In the genomic region with DNA sequence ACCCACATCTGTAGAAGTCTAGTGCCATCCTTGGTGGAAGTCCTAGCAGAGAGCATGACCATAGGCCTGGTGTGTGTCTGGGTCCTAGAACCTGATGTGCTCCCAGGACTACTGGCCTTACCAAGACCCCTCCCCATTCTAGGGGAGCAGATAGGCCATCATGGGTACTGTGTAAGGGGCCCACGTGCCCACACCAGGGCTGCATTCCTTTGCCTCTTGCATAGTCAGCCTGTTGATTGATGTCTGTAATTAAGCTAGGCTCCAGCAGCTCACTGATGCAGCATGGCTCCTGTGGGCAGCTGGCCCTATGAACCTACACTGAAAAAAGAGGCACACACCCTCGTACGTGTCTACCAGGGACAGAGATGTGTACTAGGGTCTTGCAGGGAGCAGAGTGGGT, we compare ENCODE assay signal across 22 mouse cellular contexts.
DNase-seq lines count a peak whose midpoint lies in the region; ATAC-seq and TF ChIP-seq lines count a peak whose summit lies in the region.
"Had no signal": no experiment of that assay in that cellular context is flagged by ENCODE, and none has a peak within 500 bp of the region (broad histone marks: within the 10 kb centered on the region; RNA-seq: fewer than 3 reads in every experiment).

No protein-coding gene starts in this region.

- no peak overlapping the region for H3K9ac ChIP-seq in intestine, embryonic 16.5 days (ENCODE audit: low read depth, low read length)
- H3K9ac ChIP-seq in intestine, postnatal 0 days (ENCODE audit: low read depth, low read length), result no peak overlapping the region
- H3K9ac ChIP-seq in neural tube, embryonic 15.5 days (replicated peaks), result no peak overlapping the region
- H3K9ac ChIP-seq: forebrain, embryonic 13.5 days; heart, embryonic 13.5 days; hindbrain, embryonic 12.5 days; limb, embryonic 15.5 days; liver, embryonic 15.5 days had no signal

- H3K4me2 ChIP-seq in intestine, embryonic 16.5 days (ENCODE audit: low read depth, low read length), result no peak overlapping the region
- no peak overlapping the region for H3K4me2 ChIP-seq in intestine, postnatal 0 days (replicated peaks; ENCODE audit: low read depth)
- H3K4me2 ChIP-seq in neural tube, embryonic 15.5 days, result no peak overlapping the region
- H3K4me2 ChIP-seq: forebrain, embryonic 13.5 days; heart, embryonic 13.5 days; hindbrain, embryonic 12.5 days; limb, embryonic 15.5 days; liver, embryonic 15.5 days; midbrain, embryonic 11.5 days had no signal

- no peak for TF ChIP-seq CTCF in intestine, postnatal 0 days (IDR thresholded peaks at IDR 0.05; ENCODE audit: low read depth)

- peaks cover 14% of the 10 kb centered on the region for H3K4me1 ChIP-seq in intestine, embryonic 16.5 days (ENCODE audit: control insufficient read depth, insufficient read depth, low read length)
- H3K4me1 ChIP-seq in intestine, postnatal 0 days (replicated peaks; ENCODE audit: control insufficient read depth, insufficient read depth, low read length), result no peaks in the 10 kb centered on the region
- H3K4me1 ChIP-seq in neural tube, embryonic 15.5 days, result peaks cover 12% of the 10 kb centered on the region
- H3K4me1 ChIP-seq: forebrain, embryonic 13.5 days; liver, embryonic 15.5 days had no signal

- peak; percentile 37 for DNase-seq in embryo, embryonic 10 days (ENCODE audit: low spot score)
- no peak for DNase-seq in embryo, embryonic 11 days
- DNase-seq in testis, postnatal 14 days (ENCODE audit: low spot score), result peak; percentile 3
- DNase-seq in testis, postnatal 10 days (ENCODE audit: low spot score), result no peak
- no peak for DNase-seq in layer of hippocampus, adult 8-10 months (ENCODE audit: low spot score in 2 of 2)
- DNase-seq: adrenal gland, adult 8-10 months; cerebellum, adult 18-20 months; cerebellum, postnatal 14 days; gastrocnemius, adult 2 months; kidney, adult 9 months; layer of hippocampus, postnatal 36 days; thymus, postnatal 14 days had no signal

- ATAC-seq in intestine, embryonic 16.5 days, result peak; percentile 26; the same call in 1 of the 2 replicates
- no peak for ATAC-seq in intestine, postnatal 0 days
- ATAC-seq in neural tube, embryonic 15.5 days (ENCODE audit: low FRiP score), result peak; percentile 38
- ATAC-seq: activated CD4-positive, CD25-positive, alpha-beta regulatory T cell, adult 4 months; forebrain, embryonic 13.5 days had no signal

- no peaks in the 10 kb centered on the region for H3K36me3 ChIP-seq in intestine, embryonic 16.5 days (ENCODE audit: control insufficient read depth, insufficient read depth, low read length)
- peaks cover 12% of the 10 kb centered on the region; the same call in 1 of the 2 replicates for H3K36me3 ChIP-seq in intestine, postnatal 0 days (ENCODE audit: control insufficient read depth, insufficient read depth)
- no peaks in the 10 kb centered on the region for H3K36me3 ChIP-seq in neural tube, embryonic 15.5 days
- H3K36me3 ChIP-seq: heart, embryonic 13.5 days; hindbrain, embryonic 12.5 days; limb, embryonic 15.5 days; liver, embryonic 15.5 days had no signal

- no peaks in the 10 kb centered on the region for H3K27me3 ChIP-seq in intestine, embryonic 16.5 days (replicated peaks; ENCODE audit: control insufficient read depth, insufficient read depth, low read length)
- H3K27me3 ChIP-seq in intestine, postnatal 0 days (replicated peaks; ENCODE audit: control insufficient read depth, insufficient read depth, low read length), result no peaks in the 10 kb centered on the region
- H3K27me3 ChIP-seq in neural tube, embryonic 15.5 days (replicated peaks), result no peaks in the 10 kb centered on the region
- H3K27me3 ChIP-seq: forebrain, embryonic 13.5 days; heart, embryonic 13.5 days; hindbrain, embryonic 12.5 days; limb, embryonic 15.5 days; liver, embryonic 15.5 days had no signal

- H3K9me3 ChIP-seq in intestine, embryonic 16.5 days (ENCODE audit: control insufficient read depth, low read length), result no peaks in the 10 kb centered on the region
- H3K9me3 ChIP-seq in intestine, postnatal 0 days (ENCODE audit: control insufficient read depth), result no peaks in the 10 kb centered on the region
- H3K9me3 ChIP-seq in neural tube, embryonic 15.5 days (replicated peaks), result no peaks in the 10 kb centered on the region
- H3K9me3 ChIP-seq: forebrain, embryonic 13.5 days; heart, embryonic 13.5 days; hindbrain, embryonic 12.5 days; limb, embryonic 15.5 days; liver, embryonic 15.5 days had no signal

- WGBS in intestine, embryonic 16.5 days, result 51% methylated on average over 3 of the region's 3 CpGs
- 56% methylated on average over 3 of the region's 3 CpGs for WGBS in intestine, postnatal 0 days
- 36% methylated on average over 3 of the region's 3 CpGs for WGBS in neural tube, embryonic 15.5 days

- H3K4me3 ChIP-seq in intestine, embryonic 16.5 days (ENCODE audit: low read length), result no peak overlapping the region
- H3K4me3 ChIP-seq in intestine, postnatal 0 days (ENCODE audit: low read depth, low read length), result no peak overlapping the region
- H3K4me3 ChIP-seq in neural tube, embryonic 15.5 days (replicated peaks), result no peak overlapping the region
- H3K4me3 ChIP-seq: forebrain, embryonic 13.5 days; gastrocnemius, adult 2 months; heart, embryonic 13.5 days; hindbrain, embryonic 12.5 days; limb, embryonic 15.5 days; liver, embryonic 15.5 days had no signal

- H3K27ac ChIP-seq in intestine, embryonic 16.5 days (ENCODE audit: low read length), result no peak overlapping the region
- no peak overlapping the region for H3K27ac ChIP-seq in intestine, postnatal 0 days (ENCODE audit: low read depth, low read length)
- H3K27ac ChIP-seq in neural tube, embryonic 15.5 days (replicated peaks), result no peak overlapping the region
- H3K27ac ChIP-seq: forebrain, embryonic 13.5 days; gastrocnemius, adult 2 months; heart, embryonic 13.5 days; hindbrain, embryonic 12.5 days; limb, embryonic 15.5 days; liver, embryonic 15.5 days had no signal

Comparison
In these comparisons a context has a peak if more than half of its experiments do, and no peak if none do; other contexts are left out.
1. DNase-seq: peak in embryo, embryonic 10 days (single experiment) and testis, postnatal 14 days (single experiment); none in embryo, embryonic 11 days (single experiment), testis, postnatal 10 days (single experiment) and layer of hippocampus, adult 8-10 months (0 of 2).